Mouse (Mus musculus): ENCODE measurements around the gene Lgr5.

- no peak for TF ChIP-seq CTCF (IDR thresholded peaks at IDR 0.05; ENCODE audit: low read depth, low read length)
- no peak for TF ChIP-seq POLR2AphosphoS5 (IDR thresholded peaks at IDR 0.05; ENCODE audit: insufficient replicate concordance, low read depth, low read length)
Observed at GRCm38 (mm10) chr10:115475000-115475550, 112.5 kb downstream of the Lgr5 start.
